Mouse (Mus musculus): Measurements from ENCODE around the gene Gm20388. TPM values are rescaled to one million over a fixed set of nuclear protein-coding genes. Genes with fewer than 3 reads are reported as not detected.

Gene Gm20388
- polyA plus RNA-seq, 1 experiment from 2014 or later, result 1.4 TPM

GRCm38 (mm10) chr8:122049923-122050322 lies 2139.3 kb downstream of the Gm20388 start:
- Histone ChIP-seq H3K9ac (ENCODE audit: low read depth, low read length) (no peak overlapping the region), H3K4me1 (ENCODE audit: control insufficient read depth, low read depth, low read length) (no peaks in the 10 kb centered on the region), H3K4me2 (ENCODE audit: low read depth, low read length) (no peak overlapping the region), H3K9me3 (replicated peaks; ENCODE audit: control insufficient read depth, low read length) (no peaks in the 10 kb centered on the region), H3K4me3 (ENCODE audit: low read depth, low read length) (no peak overlapping the region), H3K27ac (ENCODE audit: low read length) (no peak overlapping the region), H3K36me3 (ENCODE audit: control insufficient read depth, insufficient read depth) (no peaks in the 10 kb centered on the region), H3K27me3 (ENCODE audit: control insufficient read depth, insufficient read depth, low read depth, low read length) (no peaks in the 10 kb centered on the region)
- no peak for ATAC-seq (ENCODE audit: low read depth)
- WGBS (ENCODE audit: insufficient replicate concordance), result 66% methylated on average over 2 of the region's 2 CpGs

GRCm38 (mm10) chr8:122050620-122051019 lies 2140.0 kb downstream of the Gm20388 start:
- Histone ChIP-seq H3K27ac (ENCODE audit: low read length) (no peak overlapping the region), H3K36me3 (ENCODE audit: control insufficient read depth, insufficient read depth) (no peaks in the 10 kb centered on the region), H3K27me3 (ENCODE audit: control insufficient read depth, insufficient read depth, low read depth, low read length) (no peaks in the 10 kb centered on the region), H3K4me2 (ENCODE audit: low read depth, low read length) (no peak overlapping the region), H3K9me3 (replicated peaks; ENCODE audit: control insufficient read depth, low read length) (no peaks in the 10 kb centered on the region), H3K9ac (ENCODE audit: low read depth, low read length) (no peak overlapping the region), H3K4me3 (ENCODE audit: low read depth, low read length) (no peak overlapping the region), H3K4me1 (ENCODE audit: control insufficient read depth, low read depth, low read length) (no peaks in the 10 kb centered on the region)
- no peak for ATAC-seq (ENCODE audit: low read depth)
- WGBS (ENCODE audit: insufficient replicate concordance), result 73% methylated on average over 9 of the region's 9 CpGs

- no peak overlapping the region for H3K4me3 ChIP-seq (ENCODE audit: low read depth, low read length)
- no peak overlapping the region for H3K9ac ChIP-seq (ENCODE audit: low read depth, low read length)
- 47% methylated on average over 10 of the region's 10 CpGs for WGBS (ENCODE audit: insufficient replicate concordance)
Observed at GRCm38 (mm10) chr8:122055321-122055720, 2144.7 kb downstream of the Gm20388 start.

GRCm38 (mm10) chr8:122056113-122056512 lies 2145.5 kb downstream of the Gm20388 start:
- Histone ChIP-seq H3K4me1 (ENCODE audit: control insufficient read depth, low read depth, low read length) (no peaks in the 10 kb centered on the region), H3K27me3 (ENCODE audit: control insufficient read depth, insufficient read depth, low read depth, low read length) (no peaks in the 10 kb centered on the region), H3K4me2 (ENCODE audit: low read depth, low read length) (no peak overlapping the region), H3K9ac (ENCODE audit: low read depth, low read length) (no peak overlapping the region), H3K36me3 (ENCODE audit: control insufficient read depth, insufficient read depth) (no peaks in the 10 kb centered on the region), H3K4me3 (ENCODE audit: low read depth, low read length) (no peak overlapping the region), H3K9me3 (replicated peaks; ENCODE audit: control insufficient read depth, low read length) (no peaks in the 10 kb centered on the region), H3K27ac (ENCODE audit: low read length) (no peak overlapping the region)
- 26% methylated on average over 1 of the region's 1 CpGs for WGBS (ENCODE audit: insufficient replicate concordance)
- no peak for ATAC-seq (ENCODE audit: low read depth)

More at GRCm38 (mm10) chr8:122055321-122055720, 2144.7 kb downstream of the Gm20388 start:
- Histone ChIP-seq H3K9me3 (replicated peaks; ENCODE audit: control insufficient read depth, low read length) (no peaks in the 10 kb centered on the region), H3K36me3 (ENCODE audit: control insufficient read depth, insufficient read depth) (no peaks in the 10 kb centered on the region), H3K4me2 (ENCODE audit: low read depth, low read length) (no peak overlapping the region), H3K27ac (ENCODE audit: low read length) (no peak overlapping the region), H3K27me3 (ENCODE audit: control insufficient read depth, insufficient read depth, low read depth, low read length) (no peaks in the 10 kb centered on the region), H3K4me1 (ENCODE audit: control insufficient read depth, low read depth, low read length) (no peaks in the 10 kb centered on the region)
- ATAC-seq (ENCODE audit: low read depth), result no peak

- Histone ChIP-seq H3K9me3 (replicated peaks; ENCODE audit: control insufficient read depth, low read length) (no peaks in the 10 kb centered on the region), H3K4me1 (ENCODE audit: control insufficient read depth, low read depth, low read length) (no peaks in the 10 kb centered on the region), H3K9ac (ENCODE audit: low read depth, low read length) (no peak overlapping the region), H3K4me2 (ENCODE audit: low read depth, low read length) (no peak overlapping the region), H3K36me3 (ENCODE audit: control insufficient read depth, insufficient read depth) (no peaks in the 10 kb centered on the region), H3K4me3 (ENCODE audit: low read depth, low read length) (no peak overlapping the region), H3K27me3 (ENCODE audit: control insufficient read depth, insufficient read depth, low read depth, low read length) (no peaks in the 10 kb centered on the region), H3K27ac (ENCODE audit: low read length) (no peak overlapping the region)
- WGBS (ENCODE audit: insufficient replicate concordance), result 53% methylated on average over 7 of the region's 7 CpGs
- no peak for ATAC-seq (ENCODE audit: low read depth)
Observed at GRCm38 (mm10) chr8:122056882-122057281, 2146.2 kb downstream of the Gm20388 start.

- no peak overlapping the region for H3K9ac ChIP-seq (ENCODE audit: low read depth, low read length)
- no peaks in the 10 kb centered on the region for H3K9me3 ChIP-seq (replicated peaks; ENCODE audit: control insufficient read depth, low read length)
- H3K27me3 ChIP-seq (ENCODE audit: control insufficient read depth, insufficient read depth, low read depth, low read length), result no peaks in the 10 kb centered on the region
- H3K4me1 ChIP-seq (ENCODE audit: control insufficient read depth, low read depth, low read length), result no peaks in the 10 kb centered on the region
- WGBS (ENCODE audit: insufficient replicate concordance), result 49% methylated on average over 9 of the region's 9 CpGs
- no peak overlapping the region for H3K4me2 ChIP-seq (ENCODE audit: low read depth, low read length)
- H3K4me3 ChIP-seq (ENCODE audit: low read depth, low read length), result no peak overlapping the region
- no peak for ATAC-seq (ENCODE audit: low read depth)
- no peaks in the 10 kb centered on the region for H3K36me3 ChIP-seq (ENCODE audit: control insufficient read depth, insufficient read depth)
- H3K27ac ChIP-seq (ENCODE audit: low read length), result no peak overlapping the region
Observed at GRCm38 (mm10) chr8:122058510-122058909, 2147.9 kb downstream of the Gm20388 start.

GRCm38 (mm10) chr8:122058951-122059350 lies 2148.3 kb downstream of the Gm20388 start:
- 69% methylated on average over 8 of the region's 8 CpGs for WGBS (ENCODE audit: insufficient replicate concordance)
- Histone ChIP-seq H3K4me3 (ENCODE audit: low read depth, low read length) (no peak overlapping the region), H3K27me3 (ENCODE audit: control insufficient read depth, insufficient read depth, low read depth, low read length) (no peaks in the 10 kb centered on the region), H3K27ac (ENCODE audit: low read length) (no peak overlapping the region), H3K4me1 (ENCODE audit: control insufficient read depth, low read depth, low read length) (no peaks in the 10 kb centered on the region), H3K9me3 (replicated peaks; ENCODE audit: control insufficient read depth, low read length) (no peaks in the 10 kb centered on the region), H3K36me3 (ENCODE audit: control insufficient read depth, insufficient read depth) (no peaks in the 10 kb centered on the region), H3K9ac (ENCODE audit: low read depth, low read length) (no peak overlapping the region), H3K4me2 (ENCODE audit: low read depth, low read length) (no peak overlapping the region)
- ATAC-seq (ENCODE audit: low read depth), result no peak

GRCm38 (mm10) chr8:122062508-122063223 lies 2152.0 kb downstream of the Gm20388 start:
- H3K9ac ChIP-seq (ENCODE audit: low read depth, low read length), result no peak overlapping the region
- no peaks in the 10 kb centered on the region for H3K27me3 ChIP-seq (ENCODE audit: control insufficient read depth, insufficient read depth, low read depth, low read length)
- WGBS (ENCODE audit: insufficient replicate concordance), result 54% methylated on average over 12 of the region's 12 CpGs

GRCm38 (mm10) chr8:122064353-122064752 lies 2153.7 kb downstream of the Gm20388 start:
- Histone ChIP-seq H3K27me3 (ENCODE audit: control insufficient read depth, insufficient read depth, low read depth, low read length) (no peaks in the 10 kb centered on the region), H3K4me1 (ENCODE audit: control insufficient read depth, low read depth, low read length) (no peaks in the 10 kb centered on the region), H3K4me2 (ENCODE audit: low read depth, low read length) (no peak overlapping the region), H3K9me3 (replicated peaks; ENCODE audit: control insufficient read depth, low read length) (no peaks in the 10 kb centered on the region), H3K4me3 (ENCODE audit: low read depth, low read length) (no peak overlapping the region), H3K27ac (ENCODE audit: low read length) (no peak overlapping the region), H3K36me3 (ENCODE audit: control insufficient read depth, insufficient read depth) (no peaks in the 10 kb centered on the region), H3K9ac (ENCODE audit: low read depth, low read length) (no peak overlapping the region)
- WGBS (ENCODE audit: insufficient replicate concordance), result 70% methylated on average over 7 of the region's 7 CpGs
- no peak for ATAC-seq (ENCODE audit: low read depth)

More at GRCm38 (mm10) chr8:122062508-122063223, 2152.0 kb downstream of the Gm20388 start:
- H3K4me1 ChIP-seq (ENCODE audit: control insufficient read depth, low read depth, low read length), result no peaks in the 10 kb centered on the region
- no peak overlapping the region for H3K4me2 ChIP-seq (ENCODE audit: low read depth, low read length)
- no peak for ATAC-seq (ENCODE audit: low read depth)
- no peak overlapping the region for H3K27ac ChIP-seq (ENCODE audit: low read length)
- H3K4me3 ChIP-seq (ENCODE audit: low read depth, low read length), result no peak overlapping the region
- H3K9me3 ChIP-seq (replicated peaks; ENCODE audit: control insufficient read depth, low read length), result no peaks in the 10 kb centered on the region
- H3K36me3 ChIP-seq (ENCODE audit: control insufficient read depth, insufficient read depth), result no peaks in the 10 kb centered on the region

All from liver, embryonic 16.5 days (tissue).